Mouse (Mus musculus): ENCODE measurements at regions not wholly inside any gene's neighbourhood (a gene's known extent, or its start where the extent isn't known, plus 50 kb on each side); places are given as distances from the start of the nearest gene placed in this dataset.

- no peaks in the 10 kb centered on the region for H3K4me1 ChIP-seq (ENCODE audit: control insufficient read depth, insufficient read depth, low read length)
- H3K4me3 ChIP-seq (ENCODE audit: insufficient read depth, low read depth, low read length): no peak overlapping the region
- WGBS: 91% methylated on average over 3 of the region's 3 CpGs
- H3K27me3 ChIP-seq (replicated peaks; ENCODE audit: control insufficient read depth, insufficient read depth, low read length): no peaks in the 10 kb centered on the region; the same call in 1 of the 2 replicates
- DNase-seq: no peak
- TF ChIP-seq CTCF (conservative IDR thresholded peaks at IDR 0.05; ENCODE audit: insufficient read depth, insufficient read length, low read depth, low read length): no peak
- no peak for TF ChIP-seq POLR2A (IDR thresholded peaks at IDR 0.05; ENCODE audit: low read depth, low read length)
- no peaks in the 10 kb centered on the region for H3K36me3 ChIP-seq (ENCODE audit: control insufficient read depth, insufficient read depth, low read length)
- no peak overlapping the region for H3K27ac ChIP-seq (ENCODE audit: insufficient read depth, low read depth, low read length)
Observed at GRCm38 (mm10) chr10:120595145-120595544, 118.9 kb upstream of the Hmga2 start.

- Histone ChIP-seq H3K4me3 (ENCODE audit: insufficient read depth, low read depth, low read length) (no peak overlapping the region), H3K4me1 (ENCODE audit: control insufficient read depth, insufficient read depth, low read length) (no peaks in the 10 kb centered on the region), H3K27me3 (replicated peaks; ENCODE audit: control insufficient read depth, insufficient read depth, low read length) (no peaks in the 10 kb centered on the region; the same call in 1 of the 2 replicates), H3K36me3 (ENCODE audit: control insufficient read depth, insufficient read depth, low read length) (no peaks in the 10 kb centered on the region), H3K27ac (ENCODE audit: insufficient read depth, low read depth, low read length) (no peak overlapping the region)
- no peak for DNase-seq
- no peak for TF ChIP-seq POLR2A (IDR thresholded peaks at IDR 0.05; ENCODE audit: low read depth, low read length)
- TF ChIP-seq CTCF (conservative IDR thresholded peaks at IDR 0.05; ENCODE audit: insufficient read depth, insufficient read length, low read depth, low read length): no peak
Observed at GRCm38 (mm10) chr10:120593876-120594275, 117.6 kb upstream of the Hmga2 start.

DNA sequence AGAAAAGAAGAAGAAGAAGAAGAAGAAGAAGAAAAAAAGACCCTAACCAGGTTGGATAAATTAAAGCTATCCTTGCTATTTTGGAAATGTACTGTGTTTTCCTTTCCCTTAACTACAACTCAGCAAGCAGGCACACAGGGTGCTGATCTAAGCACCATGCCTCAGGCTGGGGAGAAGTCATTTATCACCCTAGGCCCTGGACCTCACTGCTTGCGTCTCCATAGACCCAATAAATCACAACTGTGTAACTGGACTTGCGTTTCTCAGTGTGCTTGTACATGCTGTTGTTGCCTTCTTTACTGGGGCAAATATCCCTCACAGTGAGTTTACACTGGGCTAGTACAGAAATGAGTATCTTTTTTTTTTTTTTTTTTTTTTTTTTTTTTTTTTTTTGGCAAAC lies 113.4 kb upstream of the Hmga2 start:
- TF ChIP-seq POLR2A (IDR thresholded peaks at IDR 0.05; ENCODE audit: low read depth, low read length): no peak
- no peak overlapping the region for H3K4me3 ChIP-seq (ENCODE audit: insufficient read depth, low read depth, low read length)
- DNase-seq: no peak

DNA sequence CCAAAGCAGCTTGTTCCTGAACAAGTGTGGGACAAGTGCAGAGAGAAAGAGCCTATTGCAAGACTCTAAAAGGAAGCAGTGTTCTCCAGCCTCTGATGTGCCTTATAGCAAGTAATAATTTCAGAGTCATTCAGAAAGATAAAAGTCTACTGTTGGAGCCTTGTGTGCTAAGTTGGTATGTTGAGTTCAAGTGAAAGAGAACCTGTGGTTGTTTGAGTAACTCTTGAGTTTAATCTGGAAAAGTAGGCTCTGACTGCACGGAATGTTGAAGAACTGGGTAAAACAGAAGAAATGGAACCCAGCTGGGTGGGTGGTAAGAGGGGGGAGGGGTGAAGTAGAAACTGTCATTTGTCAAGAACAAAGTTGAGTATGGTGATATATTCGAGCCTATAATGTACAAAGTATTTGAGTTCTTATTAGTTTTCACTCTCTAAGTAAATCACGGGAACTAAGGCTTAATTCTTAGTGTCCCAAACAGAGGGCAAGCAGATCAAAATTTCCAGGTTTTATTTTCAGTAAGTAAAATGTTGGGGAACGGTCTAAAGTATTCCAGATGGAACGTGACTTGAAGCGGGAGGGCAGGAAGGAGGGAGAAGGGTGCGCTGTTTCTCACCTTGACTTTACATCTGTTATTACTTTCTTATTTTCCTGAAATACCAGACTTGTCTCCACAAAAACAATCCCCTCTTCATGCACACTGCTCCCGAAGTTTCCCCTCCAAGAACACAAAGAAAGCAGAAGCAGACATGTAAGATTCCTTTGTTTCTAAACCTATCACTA lies 111.8 kb upstream of the Hmga2 start:
- Histone ChIP-seq H3K27ac (ENCODE audit: insufficient read depth, low read depth, low read length) (no peak overlapping the region), H3K27me3 (replicated peaks; ENCODE audit: control insufficient read depth, insufficient read depth, low read length) (no peaks in the 10 kb centered on the region), H3K4me3 (ENCODE audit: insufficient read depth, low read depth, low read length) (no peak overlapping the region), H3K4me1 (ENCODE audit: control insufficient read depth, insufficient read depth, low read length) (no peaks in the 10 kb centered on the region), H3K36me3 (ENCODE audit: control insufficient read depth, insufficient read depth, low read length) (no peaks in the 10 kb centered on the region)
- 85% methylated on average over 8 of the region's 8 CpGs for WGBS
- no peak for DNase-seq
- TF ChIP-seq POLR2A (IDR thresholded peaks at IDR 0.05; ENCODE audit: low read depth, low read length): no peak
- no peak for TF ChIP-seq CTCF (conservative IDR thresholded peaks at IDR 0.05; ENCODE audit: insufficient read depth, insufficient read length, low read depth, low read length)

More for the DNA sequence above, 113.4 kb upstream of the Hmga2 start:
- H3K27me3 ChIP-seq (replicated peaks; ENCODE audit: control insufficient read depth, insufficient read depth, low read length): no peaks in the 10 kb centered on the region
- no peak overlapping the region for H3K27ac ChIP-seq (ENCODE audit: insufficient read depth, low read depth, low read length)
- no peaks in the 10 kb centered on the region for H3K4me1 ChIP-seq (ENCODE audit: control insufficient read depth, insufficient read depth, low read length)
- H3K36me3 ChIP-seq (ENCODE audit: control insufficient read depth, insufficient read depth, low read length): no peaks in the 10 kb centered on the region
- 75% methylated on average over 2 of the region's 2 CpGs for WGBS

GRCm38 (mm10) chr10:120587179-120587578 lies 110.9 kb upstream of the Hmga2 start:
- Histone ChIP-seq H3K4me3 (ENCODE audit: insufficient read depth, low read depth, low read length) (no peak overlapping the region), H3K36me3 (ENCODE audit: control insufficient read depth, insufficient read depth, low read length) (no peaks in the 10 kb centered on the region), H3K27ac (ENCODE audit: insufficient read depth, low read depth, low read length) (no peak overlapping the region), H3K27me3 (replicated peaks; ENCODE audit: control insufficient read depth, insufficient read depth, low read length) (no peaks in the 10 kb centered on the region), H3K4me1 (ENCODE audit: control insufficient read depth, insufficient read depth, low read length) (no peaks in the 10 kb centered on the region)
- no peak for TF ChIP-seq POLR2A (IDR thresholded peaks at IDR 0.05; ENCODE audit: low read depth, low read length)
- TF ChIP-seq CTCF (conservative IDR thresholded peaks at IDR 0.05; ENCODE audit: insufficient read depth, insufficient read length, low read depth, low read length): 0 out of 2 replicates have a peak, but pooled peaks have one; percentile 22
- peak; percentile 51 for DNase-seq
- WGBS: 84% methylated on average over 3 of the region's 3 CpGs

DNA sequence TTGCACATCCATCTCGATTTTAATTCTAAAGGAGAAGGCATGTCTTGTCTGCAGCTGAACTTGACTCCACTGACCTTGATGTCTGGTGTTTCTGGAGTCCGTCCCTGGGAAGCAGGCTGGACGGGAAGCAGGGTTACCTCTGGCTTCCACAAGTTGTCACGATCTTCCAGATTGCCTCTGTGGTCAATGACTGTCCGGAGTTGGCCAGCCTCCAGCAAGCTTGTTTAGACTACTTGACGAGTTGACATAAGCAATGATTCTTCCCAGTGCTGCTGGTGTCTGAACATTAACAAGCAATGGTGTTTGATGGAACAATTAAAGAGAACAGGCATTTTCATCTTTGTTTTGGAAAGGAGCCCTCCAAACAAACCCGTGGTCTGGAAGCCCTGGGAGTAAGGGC lies 106.2 kb upstream of the Hmga2 start:
- WGBS: 17% methylated on average over 7 of the region's 7 CpGs
- Histone ChIP-seq H3K36me3 (ENCODE audit: control insufficient read depth, insufficient read depth, low read length) (no peaks in the 10 kb centered on the region), H3K4me3 (ENCODE audit: insufficient read depth, low read depth, low read length) (no peak overlapping the region), H3K27me3 (replicated peaks; ENCODE audit: control insufficient read depth, insufficient read depth, low read length) (no peaks in the 10 kb centered on the region), H3K4me1 (ENCODE audit: control insufficient read depth, insufficient read depth, low read length) (peaks cover 2% of the 10 kb centered on the region; the same call in 1 of the 2 replicates), H3K27ac (ENCODE audit: insufficient read depth, low read depth, low read length) (no peak overlapping the region)
- DNase-seq: peak; percentile 31
- TF ChIP-seq POLR2A (IDR thresholded peaks at IDR 0.05; ENCODE audit: low read depth, low read length) (no peak), CTCF (conservative IDR thresholded peaks at IDR 0.05; ENCODE audit: insufficient read depth, insufficient read length, low read depth, low read length) (no peak)

GRCm38 (mm10) chr10:120581547-120581946 lies 105.3 kb upstream of the Hmga2 start:
- H3K4me1 ChIP-seq (ENCODE audit: control insufficient read depth, insufficient read depth, low read length): peaks cover 2% of the 10 kb centered on the region; the same call in 1 of the 2 replicates
- peak; percentile 47 for DNase-seq
- TF ChIP-seq CTCF (conservative IDR thresholded peaks at IDR 0.05; ENCODE audit: insufficient read depth, insufficient read length, low read depth, low read length): no peak
- H3K36me3 ChIP-seq (ENCODE audit: control insufficient read depth, insufficient read depth, low read length): no peaks in the 10 kb centered on the region
- no peak overlapping the region for H3K4me3 ChIP-seq (ENCODE audit: insufficient read depth, low read depth, low read length)
- H3K27me3 ChIP-seq (replicated peaks; ENCODE audit: control insufficient read depth, insufficient read depth, low read length): no peaks in the 10 kb centered on the region
- H3K27ac ChIP-seq (ENCODE audit: insufficient read depth, low read depth, low read length): no peak overlapping the region
- 74% methylated on average over 6 of the region's 6 CpGs for WGBS

Data from kidney, adult 2 months (tissue).